ENCODE assay signal across 9 mouse cellular contexts in the genomic region with DNA sequence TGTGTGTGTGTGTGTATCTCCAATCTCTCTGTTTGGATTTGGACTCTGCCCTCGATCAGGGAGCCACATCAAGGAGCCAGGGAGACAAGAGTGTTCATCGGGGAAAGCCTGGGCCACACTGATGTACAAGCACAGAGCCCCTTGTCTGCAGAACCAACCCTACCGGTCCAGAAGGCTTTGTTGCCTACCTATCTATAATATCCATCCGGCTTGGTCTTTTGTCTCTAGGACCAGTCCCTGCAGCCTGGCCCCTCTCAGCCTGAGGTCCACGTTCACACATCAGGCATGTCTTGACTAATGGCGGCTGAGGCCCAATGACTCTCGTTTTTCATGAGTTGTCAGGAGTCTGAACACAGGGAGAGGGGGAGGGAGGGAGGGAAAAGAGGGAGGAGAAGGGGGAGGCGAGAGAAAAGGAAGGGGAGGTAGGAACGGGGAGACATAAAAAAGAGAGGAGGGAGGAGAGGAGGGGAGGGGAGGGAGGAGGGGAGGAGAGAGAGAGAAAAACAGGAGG.
DNase-seq lines count a peak whose midpoint lies in the region; ATAC-seq and TF ChIP-seq lines count a peak whose summit lies in the region.
"Had no signal": no experiment of that assay in that cellular context is flagged by ENCODE, and none has a peak within 500 bp of the region (broad histone marks: within the 10 kb centered on the region; RNA-seq: fewer than 3 reads in every experiment).

No protein-coding gene starts in this region.

- H3K27ac ChIP-seq in intestine, embryonic 14.5 days (ENCODE audit: low read depth) = no peak overlapping the region
- H3K27ac ChIP-seq in intestine, embryonic 15.5 days = no peak overlapping the region
- peak overlapping the region; percentile 89 for H3K27ac ChIP-seq in forebrain, embryonic 12.5 days
- H3K27ac ChIP-seq in limb, embryonic 12.5 days = peak overlapping the region; percentile 73
- H3K27ac ChIP-seq in neural tube, embryonic 15.5 days (replicated peaks) = peak overlapping the region; percentile 71
- no peak overlapping the region for H3K27ac ChIP-seq in liver, postnatal 0 days (ENCODE audit: low read depth)
- H3K27ac ChIP-seq: liver, embryonic 13.5 days had no signal

- no peak overlapping the region for H3K9ac ChIP-seq in intestine, embryonic 14.5 days (ENCODE audit: low read length)
- no peak overlapping the region for H3K9ac ChIP-seq in intestine, embryonic 15.5 days
- no peak overlapping the region for H3K9ac ChIP-seq in forebrain, embryonic 12.5 days
- no peak overlapping the region for H3K9ac ChIP-seq in limb, embryonic 12.5 days (replicated peaks)
- no peak overlapping the region for H3K9ac ChIP-seq in neural tube, embryonic 15.5 days (replicated peaks)
- no peak overlapping the region for H3K9ac ChIP-seq in liver, postnatal 0 days (replicated peaks)
- H3K9ac ChIP-seq: liver, embryonic 13.5 days had no signal

- no peak overlapping the region for H3K4me3 ChIP-seq in intestine, embryonic 14.5 days (ENCODE audit: low read depth, low read length)
- no peak overlapping the region for H3K4me3 ChIP-seq in intestine, embryonic 15.5 days (replicated peaks)
- H3K4me3 ChIP-seq in forebrain, embryonic 12.5 days (replicated peaks) = no peak overlapping the region
- H3K4me3 ChIP-seq in limb, embryonic 12.5 days (replicated peaks) = no peak overlapping the region
- no peak overlapping the region for H3K4me3 ChIP-seq in neural tube, embryonic 15.5 days (replicated peaks)
- no peak overlapping the region for H3K4me3 ChIP-seq in liver, postnatal 0 days (ENCODE audit: low read depth, low read length)
- H3K4me3 ChIP-seq: liver, embryonic 13.5 days had no signal

- no peak for TF ChIP-seq CTCF in liver, postnatal 0 days (IDR thresholded peaks at IDR 0.05; ENCODE audit: low read depth)

- DNase-seq in intestine, embryonic 14.5 days (ENCODE audit: low spot score) = peak; percentile 53
- no peak for DNase-seq in liver, postnatal 0 days
- no peak for DNase-seq in adrenal gland, postnatal 4 days (ENCODE audit: low spot score in 2 of 2)
- no peak for DNase-seq in ovary, adult 18-20 months (ENCODE audit: low spot score)

- H3K36me3 ChIP-seq in intestine, embryonic 14.5 days (ENCODE audit: control insufficient read depth, insufficient read depth, low read length) = no peaks in the 10 kb centered on the region
- H3K36me3 ChIP-seq in intestine, embryonic 15.5 days = no peaks in the 10 kb centered on the region
- H3K36me3 ChIP-seq in forebrain, embryonic 12.5 days (replicated peaks) = no peaks in the 10 kb centered on the region
- no peaks in the 10 kb centered on the region for H3K36me3 ChIP-seq in limb, embryonic 12.5 days
- no peaks in the 10 kb centered on the region for H3K36me3 ChIP-seq in neural tube, embryonic 15.5 days
- no peaks in the 10 kb centered on the region for H3K36me3 ChIP-seq in liver, postnatal 0 days (replicated peaks; ENCODE audit: insufficient read depth, low read length)
- H3K36me3 ChIP-seq: liver, embryonic 13.5 days had no signal

- H3K4me2 ChIP-seq in intestine, embryonic 14.5 days (ENCODE audit: low read length) = no peak overlapping the region
- no peak overlapping the region for H3K4me2 ChIP-seq in intestine, embryonic 15.5 days (replicated peaks)
- H3K4me2 ChIP-seq in forebrain, embryonic 12.5 days = peak overlapping the region; percentile 21
- H3K4me2 ChIP-seq in limb, embryonic 12.5 days = peak overlapping the region; percentile 42
- H3K4me2 ChIP-seq in neural tube, embryonic 15.5 days = peak overlapping the region; percentile 50
- no peak overlapping the region for H3K4me2 ChIP-seq in liver, postnatal 0 days (ENCODE audit: low read depth, low read length)
- H3K4me2 ChIP-seq: liver, embryonic 13.5 days had no signal

- TF ChIP-seq EP300 in liver, postnatal 0 days (IDR thresholded peaks at IDR 0.05; ENCODE audit: low read depth) = no peak

- H3K27me3 ChIP-seq in intestine, embryonic 14.5 days (replicated peaks; ENCODE audit: control insufficient read depth, insufficient read depth, low read length) = no peaks in the 10 kb centered on the region
- no peaks in the 10 kb centered on the region for H3K27me3 ChIP-seq in intestine, embryonic 15.5 days (replicated peaks)
- no peaks in the 10 kb centered on the region for H3K27me3 ChIP-seq in forebrain, embryonic 12.5 days
- no peaks in the 10 kb centered on the region for H3K27me3 ChIP-seq in limb, embryonic 12.5 days
- H3K27me3 ChIP-seq in neural tube, embryonic 15.5 days (replicated peaks) = no peaks in the 10 kb centered on the region
- no peaks in the 10 kb centered on the region for H3K27me3 ChIP-seq in liver, postnatal 0 days (ENCODE audit: insufficient read depth, low read length)
- H3K27me3 ChIP-seq: liver, embryonic 13.5 days had no signal

- ATAC-seq in intestine, embryonic 14.5 days (replicated peaks; ENCODE audit: low FRiP score, low TSS enrichment, low read depth) = peak; percentile 54; the same call in 1 of the 2 replicates
- ATAC-seq in intestine, embryonic 15.5 days = no peak
- ATAC-seq in forebrain, embryonic 12.5 days (ENCODE audit: low FRiP score) = peak; percentile 78
- no peak for ATAC-seq in limb, embryonic 12.5 days (ENCODE audit: insufficient number of reproducible peaks, insufficient read depth, low FRiP score, low TSS enrichment, low read depth)
- ATAC-seq in neural tube, embryonic 15.5 days (ENCODE audit: low FRiP score) = peak; percentile 67
- ATAC-seq in liver, postnatal 0 days = no peak

- WGBS in intestine, embryonic 14.5 days = 34% methylated on average over 9 of the region's 9 CpGs
- WGBS in intestine, embryonic 15.5 days = 41% methylated on average over 9 of the region's 9 CpGs
- 37% methylated on average over 9 of the region's 9 CpGs for WGBS in forebrain, embryonic 12.5 days
- 15% methylated on average over 9 of the region's 9 CpGs for WGBS in limb, embryonic 12.5 days
- WGBS in neural tube, embryonic 15.5 days = 7% methylated on average over 9 of the region's 9 CpGs
- 58% methylated on average over 9 of the region's 9 CpGs for WGBS in liver, postnatal 0 days (ENCODE audit: insufficient replicate concordance)

- peaks cover 10% of the 10 kb centered on the region for H3K4me1 ChIP-seq in intestine, embryonic 14.5 days (replicated peaks; ENCODE audit: control insufficient read depth, insufficient read depth, low read length)
- peaks cover 9% of the 10 kb centered on the region; the same call in 1 of the 2 replicates for H3K4me1 ChIP-seq in intestine, embryonic 15.5 days (replicated peaks)
- H3K4me1 ChIP-seq in forebrain, embryonic 12.5 days = peaks cover 26% of the 10 kb centered on the region
- peaks cover 29% of the 10 kb centered on the region for H3K4me1 ChIP-seq in limb, embryonic 12.5 days (replicated peaks)
- H3K4me1 ChIP-seq in neural tube, embryonic 15.5 days = peaks cover 26% of the 10 kb centered on the region
- H3K4me1 ChIP-seq in liver, postnatal 0 days (ENCODE audit: insufficient read depth) = no peaks in the 10 kb centered on the region
- H3K4me1 ChIP-seq: liver, embryonic 13.5 days had no signal

- no peaks in the 10 kb centered on the region for H3K9me3 ChIP-seq in intestine, embryonic 14.5 days (ENCODE audit: control insufficient read depth, low read length)
- H3K9me3 ChIP-seq in intestine, embryonic 15.5 days = no peaks in the 10 kb centered on the region
- H3K9me3 ChIP-seq in forebrain, embryonic 12.5 days = no peaks in the 10 kb centered on the region
- H3K9me3 ChIP-seq in limb, embryonic 12.5 days = peaks cover 8% of the 10 kb centered on the region; the same call in 1 of the 2 replicates
- H3K9me3 ChIP-seq in neural tube, embryonic 15.5 days (replicated peaks) = no peaks in the 10 kb centered on the region
- H3K9me3 ChIP-seq in liver, postnatal 0 days (ENCODE audit: low read length) = no peaks in the 10 kb centered on the region
- H3K9me3 ChIP-seq: liver, embryonic 13.5 days had no signal

Comparison
In these comparisons a context has a peak if more than half of its experiments do, and no peak if none do; other contexts are left out.
1. ATAC-seq: peak in intestine, embryonic 14.5 days (single experiment), forebrain, embryonic 12.5 days (single experiment) and neural tube, embryonic 15.5 days (single experiment); none in intestine, embryonic 15.5 days (single experiment), limb, embryonic 12.5 days (single experiment) and liver, postnatal 0 days (single experiment).
2. H3K27ac ChIP-seq: peak in forebrain, embryonic 12.5 days (single experiment), limb, embryonic 12.5 days (single experiment) and neural tube, embryonic 15.5 days (single experiment); none in intestine, embryonic 14.5 days (single experiment), intestine, embryonic 15.5 days (single experiment) and liver, postnatal 0 days (single experiment).
3. H3K4me2 ChIP-seq: peak in forebrain, embryonic 12.5 days (single experiment), limb, embryonic 12.5 days (single experiment) and neural tube, embryonic 15.5 days (single experiment); none in intestine, embryonic 14.5 days (single experiment), intestine, embryonic 15.5 days (single experiment) and liver, postnatal 0 days (single experiment).